Mouse (Mus musculus): ENCODE results near the gene Olfr1308.

Olfr1308 gene

DNA sequence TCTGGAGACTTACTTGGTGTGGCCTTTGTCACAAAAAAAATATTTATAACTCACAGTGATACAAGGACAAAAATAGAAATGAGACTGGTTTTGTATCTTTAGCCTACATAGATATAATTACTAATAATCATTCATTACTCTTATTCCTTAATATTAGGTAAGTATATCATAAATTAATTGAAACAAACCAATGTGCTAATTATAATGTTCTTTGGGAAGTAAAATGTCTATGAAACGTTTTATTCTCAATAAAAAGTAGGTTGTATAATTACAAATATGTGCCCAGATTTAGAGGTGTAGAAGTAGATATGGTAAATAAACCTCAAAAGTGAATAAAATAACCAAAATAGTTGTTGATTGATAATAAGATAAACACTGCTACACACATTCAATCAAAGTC is at the start of gene Olfr1308:
Olfr1308 (minus strand) TSS at position 101 of the 400 bp plus-strand sequence.
- no peak for DNase-seq (ENCODE audit: low read depth)

DNA sequence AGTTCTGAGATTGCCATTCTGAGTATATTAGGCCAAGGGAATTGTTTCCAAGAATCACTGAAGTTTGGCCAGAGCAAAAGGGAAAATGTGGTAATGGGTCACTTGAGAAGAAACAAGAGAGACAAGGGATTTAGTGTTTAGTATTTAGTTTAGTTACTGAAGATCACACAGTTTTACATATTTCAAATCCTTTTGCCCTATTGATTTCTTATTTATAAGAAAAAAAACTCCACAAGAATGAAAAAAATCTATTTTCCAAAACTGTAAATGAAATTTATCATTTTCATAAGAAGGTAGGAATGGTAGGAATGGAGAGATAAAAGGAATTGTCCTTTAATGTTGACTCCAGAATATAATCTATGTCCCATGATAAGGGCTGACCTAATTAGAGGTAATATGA is 47.9 kb upstream of the Olfr1308 start, which contains the start of gene Olfr1310:
Olfr1310 (minus strand) TSS at position 101 of the 400 bp plus-strand sequence.
- DNase-seq (ENCODE audit: low read depth) = no peak

DNA sequence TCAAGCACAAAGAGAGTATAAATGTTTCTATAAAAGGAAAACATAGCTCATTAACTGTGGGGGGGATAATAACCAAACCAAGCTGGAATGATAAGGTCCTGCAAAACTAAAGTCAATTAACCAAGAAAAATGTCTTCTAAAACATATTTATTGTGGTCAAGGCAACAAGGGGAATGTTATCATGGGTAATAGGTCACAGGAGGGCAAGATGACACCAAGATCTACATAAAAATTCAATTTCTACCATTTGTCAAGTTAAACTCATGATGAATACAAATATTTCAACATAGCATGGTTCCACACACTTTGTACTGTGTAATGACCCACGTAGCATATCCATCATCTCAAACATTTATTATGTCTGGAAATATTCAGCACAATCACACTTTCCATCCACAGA is 25.4 kb upstream of the Olfr1308 start, which contains the start of gene Olfr1309:
Olfr1309 (minus strand) TSS at position 101 of the 400 bp plus-strand sequence.
- DNase-seq (ENCODE audit: low read depth) = no peak

GRCm38 (mm10) chr2:111949340-111949739 is 15.4 kb downstream of the Olfr1308 start, which contains the start of gene Olfr1307:
Olfr1307 (minus strand) TSS chr2:111949440.
- no peak for DNase-seq (ENCODE audit: low read depth)

DNA sequence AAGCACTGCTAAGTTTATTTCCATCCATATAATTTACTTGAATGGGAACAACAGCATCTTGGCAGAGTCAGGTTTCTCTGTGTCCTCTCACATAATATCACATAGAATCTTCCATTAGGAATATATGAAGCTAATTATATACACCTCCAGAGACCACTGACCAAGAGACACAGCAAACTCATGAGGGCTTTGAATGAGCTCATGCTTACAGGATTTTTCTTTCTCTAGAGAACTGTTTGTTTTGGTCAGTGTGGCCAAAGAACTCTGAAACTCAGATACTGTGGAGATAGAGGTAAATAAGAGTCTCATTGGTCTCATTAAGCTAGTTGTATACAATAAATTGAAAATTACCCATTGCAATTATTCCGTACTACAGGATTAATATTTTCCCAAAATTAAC is 48.6 kb downstream of the Olfr1308 start, which contains the start of gene Olfr1306:
Olfr1306 (minus strand) TSS at position 101 of the 400 bp plus-strand sequence.
- DNase-seq (ENCODE audit: low read depth) = no peak

Measured in c-Kit-positive CD71-negative TER-119-negative erythroid progenitor cells, embryonic 14.5 days (primary cell).